Mouse (Mus musculus) intestine, embryonic 16.5 days (tissue): ENCODE measurements at regions not wholly inside any gene's neighbourhood (a gene's known extent, or its start where the extent isn't known, plus 50 kb on each side); places are given as distances from the start of the nearest gene placed in this dataset.

ENCODE experiments used
- ATAC-seq: fragments of 200-750 bp; cut with Nextera tagmentation; 2 replicates; pipeline ENCODE4 v1.8.0; 2017; ENCODE audit warnings: moderate TSS enrichment, moderate library complexity
- H3K27ac ChIP-seq: fragments of 300-500 bp; sonication (generic); 2 replicates; pipeline ENCODE4 v1.5.1; 2014; ENCODE audit warnings: mild to moderate bottlenecking, low read length
- H3K27me3 ChIP-seq: fragments of 300-500 bp; sonication (generic); replicated peaks from 2 replicates; pipeline ENCODE4 v1.6.1; 2014; ENCODE audit warnings: low read length, control low read depth, mixed read lengths; ENCODE audit not compliant: control insufficient read depth, insufficient read depth
- H3K36me3 ChIP-seq: fragments of 300-500 bp; sonication (generic); 2 replicates; pipeline ENCODE4 v1.6.1; 2014; ENCODE audit warnings: low read length, control low read depth; ENCODE audit not compliant: control insufficient read depth, insufficient read depth
- H3K4me1 ChIP-seq: fragments of 300-500 bp; sonication (generic); 2 replicates; pipeline ENCODE4 v1.6.1; 2014; ENCODE audit warnings: low read length, control low read depth, mixed read lengths; ENCODE audit not compliant: control insufficient read depth, insufficient read depth
- H3K4me2 ChIP-seq: fragments of 300-500 bp; sonication (generic); 2 replicates; pipeline ENCODE4 v1.6.1; 2014; ENCODE audit warnings: low read depth, low read length, control low read depth
- H3K4me3 ChIP-seq: fragments of 300-500 bp; sonication (generic); 2 replicates; pipeline ENCODE4 v1.5.1; 2014; ENCODE audit warnings: mild to moderate bottlenecking, low read length
- H3K9ac ChIP-seq: fragments of 300-500 bp; sonication (generic); 2 replicates; pipeline ENCODE4 v1.6.1; 2014; ENCODE audit warnings: low read depth, low read length
- H3K9me3 ChIP-seq: fragments of 300-500 bp; sonication (generic); 2 replicates; pipeline ENCODE4 v1.6.1; 2016; ENCODE audit warnings: low read length, control low read depth; ENCODE audit not compliant: control insufficient read depth
- WGBS: fragments of 180-500 bp; shearing (Covaris S2); extraction: QIAGEN DNeasy Blood & Tissue Kit; methylation state at CpG from one replicate; pipeline ENCODE4 v1.1.7; 2014; 5-methylcytosine and 5-hydroxymethylcytosine counted together

DNA sequence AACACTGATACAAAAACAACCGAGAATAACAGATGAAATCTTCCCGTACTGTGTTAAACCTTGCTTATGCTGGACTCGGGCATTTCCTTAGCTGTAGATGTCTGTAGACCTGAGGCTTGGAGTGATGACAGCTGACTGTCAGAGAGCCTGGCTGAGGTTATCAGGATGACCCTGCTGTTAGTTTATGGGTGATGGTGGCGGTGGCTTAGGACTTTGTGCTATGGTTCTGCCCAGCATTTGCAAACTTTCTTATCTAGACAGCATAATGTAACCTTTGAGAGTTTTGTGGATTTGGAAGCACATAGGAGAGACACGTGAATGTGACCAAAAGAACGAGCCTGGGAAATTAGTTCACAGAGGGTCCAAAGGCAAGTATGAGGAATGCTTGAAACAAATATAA, 239.1 kb upstream of the Ccdc122 start:
- H3K4me1 ChIP-seq, result peaks cover 4% of the 10 kb centered on the region
- 46% methylated on average over 6 of the region's 6 CpGs for WGBS

GRCm38 (mm10) chr14:76791811-76792571, 235.3 kb upstream of the Serp2 start:
- Histone ChIP-seq H3K36me3 (no peaks in the 10 kb centered on the region), H3K27me3 (no peaks in the 10 kb centered on the region), H3K9ac (no peak overlapping the region), H3K4me2 (no peak overlapping the region), H3K27ac (peak overlapping the region; percentile 39; the same call in 1 of the 2 replicates), H3K9me3 (no peaks in the 10 kb centered on the region), H3K4me3 (no peak overlapping the region), H3K4me1 (peaks cover 13% of the 10 kb centered on the region)
- WGBS, result 42% methylated on average over 6 of the region's 6 CpGs
- ATAC-seq, result no peak

More for the DNA sequence above, 239.1 kb upstream of the Ccdc122 start:
- no peaks in the 10 kb centered on the region for H3K27me3 ChIP-seq
- H3K4me3 ChIP-seq, result no peak overlapping the region
- peak; percentile 80 for ATAC-seq
- no peaks in the 10 kb centered on the region for H3K9me3 ChIP-seq
- no peak overlapping the region for H3K9ac ChIP-seq
- H3K27ac ChIP-seq, result no peak overlapping the region
- H3K4me2 ChIP-seq, result no peak overlapping the region
- no peaks in the 10 kb centered on the region for H3K36me3 ChIP-seq

- Histone ChIP-seq H3K9me3 (no peaks in the 10 kb centered on the region), H3K27ac (no peak overlapping the region), H3K36me3 (no peaks in the 10 kb centered on the region), H3K4me3 (no peak overlapping the region), H3K4me1 (peaks cover 13% of the 10 kb centered on the region), H3K27me3 (no peaks in the 10 kb centered on the region), H3K9ac (no peak overlapping the region), H3K4me2 (no peak overlapping the region)
- ATAC-seq, result no peak
- 68% methylated on average over 7 of the region's 7 CpGs for WGBS
These were observed 232.7 kb upstream of the Serp2 start for GRCm38 (mm10) chr14:76789376-76789775.

- Histone ChIP-seq H3K4me3 (no peak overlapping the region), H3K9me3 (no peaks in the 10 kb centered on the region), H3K27me3 (no peaks in the 10 kb centered on the region), H3K36me3 (no peaks in the 10 kb centered on the region), H3K4me2 (no peak overlapping the region), H3K4me1 (peaks cover 13% of the 10 kb centered on the region), H3K9ac (no peak overlapping the region), H3K27ac (no peak overlapping the region)
- 67% methylated on average over 6 of the region's 6 CpGs for WGBS
- peak; percentile 64 for ATAC-seq
These were observed 230.9 kb upstream of the Serp2 start for GRCm38 (mm10) chr14:76787601-76788000.

DNA sequence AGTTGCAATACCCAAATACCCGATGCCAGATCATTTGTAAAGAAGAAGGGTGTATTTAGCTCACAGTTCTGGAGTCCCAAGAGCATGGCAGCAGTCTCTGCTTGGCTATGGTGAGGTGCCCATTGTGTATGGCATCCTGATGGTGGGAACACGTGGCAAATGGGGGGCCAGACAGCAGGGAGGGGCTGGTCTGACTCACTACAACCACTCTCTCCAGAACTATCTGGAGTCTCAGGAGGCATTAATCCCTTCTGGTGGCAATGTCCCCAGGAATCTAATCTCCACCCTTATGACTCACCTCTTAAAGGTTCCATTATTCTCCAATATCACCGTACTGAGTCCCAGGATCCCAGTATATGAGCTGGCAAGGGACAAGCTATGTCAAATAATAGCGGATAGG, 229.5 kb upstream of the Serp2 start:
- Histone ChIP-seq H3K4me1 (peaks cover 6% of the 10 kb centered on the region), H3K9me3 (no peaks in the 10 kb centered on the region), H3K4me3 (no peak overlapping the region), H3K36me3 (no peaks in the 10 kb centered on the region), H3K4me2 (no peak overlapping the region), H3K27ac (no peak overlapping the region), H3K9ac (no peak overlapping the region), H3K27me3 (no peaks in the 10 kb centered on the region)
- WGBS, result 70% methylated on average over 4 of the region's 4 CpGs
- ATAC-seq, result peak; percentile 70

GRCm38 (mm10) chr14:76781524-76781880, 224.8 kb upstream of the Serp2 start:
- no peak overlapping the region for H3K9ac ChIP-seq
- peaks cover 11% of the 10 kb centered on the region for H3K4me1 ChIP-seq
- H3K36me3 ChIP-seq, result no peaks in the 10 kb centered on the region
- H3K27ac ChIP-seq, result no peak overlapping the region
- 43% methylated on average over 3 of the region's 3 CpGs for WGBS
- H3K9me3 ChIP-seq, result no peaks in the 10 kb centered on the region
- ATAC-seq, result no peak
- no peaks in the 10 kb centered on the region for H3K27me3 ChIP-seq
- H3K4me3 ChIP-seq, result no peak overlapping the region
- no peak overlapping the region for H3K4me2 ChIP-seq

DNA sequence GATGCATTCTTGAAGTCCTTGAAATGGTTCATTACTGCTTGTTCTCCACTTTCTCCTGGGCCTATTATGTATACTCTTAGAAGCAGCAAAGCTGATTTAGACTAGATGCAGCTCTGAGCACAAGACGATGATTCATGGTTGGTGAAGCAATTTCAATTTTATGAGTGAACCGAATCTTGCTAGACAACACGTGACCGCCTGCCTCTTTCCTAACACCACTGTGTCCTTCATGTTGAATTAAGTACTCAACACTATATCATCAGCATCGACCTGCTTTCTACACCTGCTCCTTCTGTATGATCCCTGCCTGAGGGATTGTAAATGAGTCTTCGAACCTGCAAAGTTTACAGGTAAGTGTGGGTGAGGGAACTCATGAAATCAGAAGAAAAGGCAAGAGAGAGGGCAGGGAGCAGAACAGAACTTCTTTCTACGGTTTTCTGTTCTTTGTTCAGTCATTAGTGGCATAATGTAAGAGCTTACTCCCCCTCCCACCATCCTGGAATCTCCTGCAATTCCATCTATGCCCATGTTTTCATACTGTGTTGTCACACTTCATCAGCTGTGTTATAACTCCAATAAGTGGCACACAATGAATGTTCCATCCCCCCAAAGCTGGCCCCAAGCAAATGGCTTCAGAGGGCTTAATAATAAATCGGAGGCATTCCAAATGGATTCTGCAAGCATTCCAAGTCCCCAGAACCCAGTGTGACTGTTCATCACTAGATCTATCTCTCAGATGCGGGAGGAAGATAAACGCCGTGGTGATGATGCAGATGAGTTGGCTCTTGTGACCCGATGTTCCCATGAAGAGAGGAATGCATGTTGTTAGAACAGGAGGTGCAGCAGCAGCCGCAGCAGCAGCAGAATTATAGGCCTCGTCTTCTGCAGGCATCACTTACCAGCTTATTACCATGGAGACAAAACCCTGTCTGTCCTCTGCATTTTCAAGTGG, 224.2 kb upstream of the Serp2 start:
- Histone ChIP-seq H3K27me3 (no peaks in the 10 kb centered on the region), H3K4me2 (no peak overlapping the region), H3K4me1 (peaks cover 11% of the 10 kb centered on the region), H3K27ac (no peak overlapping the region), H3K4me3 (no peak overlapping the region), H3K36me3 (no peaks in the 10 kb centered on the region), H3K9ac (no peak overlapping the region), H3K9me3 (no peaks in the 10 kb centered on the region)
- WGBS, result 59% methylated on average over 14 of the region's 14 CpGs
- peak; percentile 49 for ATAC-seq

GRCm38 (mm10) chr14:76778541-76779399, 222.1 kb upstream of the Serp2 start:
- peak; percentile 60 for ATAC-seq
- peak overlapping the region; percentile 25; the same call in 1 of the 2 replicates for H3K9ac ChIP-seq
- no peak overlapping the region for H3K4me3 ChIP-seq
- H3K36me3 ChIP-seq, result no peaks in the 10 kb centered on the region
- H3K4me2 ChIP-seq, result peak overlapping the region; percentile 4; the same call in 1 of the 2 replicates
- 48% methylated on average over 9 of the region's 9 CpGs for WGBS
- H3K27me3 ChIP-seq, result no peaks in the 10 kb centered on the region
- no peaks in the 10 kb centered on the region for H3K9me3 ChIP-seq
- peaks cover 11% of the 10 kb centered on the region for H3K4me1 ChIP-seq
- H3K27ac ChIP-seq, result peak overlapping the region; percentile 50
